Mouse (Mus musculus): Measurements from ENCODE around the gene Rps19.

GRCm38 (mm10) chr7:24902264-24902629 lies 18.1 kb downstream of the Rps19 start:
- TF ChIP-seq USF1 (IDR thresholded peaks at IDR 0.05; ENCODE audit: low read depth) (no peak), POLR2A (IDR thresholded peaks at IDR 0.05; ENCODE audit: insufficient read length, low read depth) (no peak), CEBPB (IDR thresholded peaks at IDR 0.05; ENCODE audit: insufficient read depth, poor library complexity, severe bottlenecking) (no peak), MAX (IDR thresholded peaks at IDR 0.05; ENCODE audit: low read depth) (no peak), MYOG (IDR thresholded peaks at IDR 0.05; ENCODE audit: control insufficient read depth in 1 of 3, insufficient read depth in 1 of 3, insufficient read length in 2 of 3, low read depth in 2 of 3) (no peak), TCF12 (IDR thresholded peaks at IDR 0.05; ENCODE audit: insufficient read depth, poor library complexity, severe bottlenecking) (no peak), MYOD1 (IDR thresholded peaks at IDR 0.05; ENCODE audit: control insufficient read depth in 1 of 3, insufficient read length in 2 of 3, low read depth in 2 of 3) (no peak)
